Mouse (Mus musculus): ENCODE measurements at regions not wholly inside any gene's neighbourhood (a gene's known extent, or its start where the extent isn't known, plus 50 kb on each side); places are given as distances from the start of the nearest gene placed in this dataset.
A peak's percentile ranks its signal among the peaks of the same experiment; 100 is the strongest.

- TF ChIP-seq CTCF (IDR thresholded peaks at IDR 0.05; ENCODE audit: low read depth, low read length): no peak
- TF ChIP-seq POLR2A (IDR thresholded peaks at IDR 0.05; ENCODE audit: borderline replicate concordance, low read depth, low read length): no peak
- no peak overlapping the region for H3K4me3 ChIP-seq (ENCODE audit: insufficient read depth, low read length)
- peak overlapping the region; percentile 17 for H3K27ac ChIP-seq (ENCODE audit: insufficient read depth, low read depth, low read length)
- H3K4me1 ChIP-seq (ENCODE audit: control insufficient read depth, insufficient read depth, low read length): peaks cover 11% of the 10 kb centered on the region
Measured at GRCm38 (mm10) chr1:161301348-161302075, 50.5 kb upstream of the Prdx6 start.

GRCm38 (mm10) chr1:161306772-161307499 is 55.9 kb upstream of the Prdx6 start:
- H3K4me3 ChIP-seq (ENCODE audit: insufficient read depth, low read length): no peak overlapping the region
- no peak for TF ChIP-seq POLR2A (IDR thresholded peaks at IDR 0.05; ENCODE audit: borderline replicate concordance, low read depth, low read length)
- no peak for TF ChIP-seq CTCF (IDR thresholded peaks at IDR 0.05; ENCODE audit: low read depth, low read length)
- peaks cover 3% of the 10 kb centered on the region; the same call in 1 of the 2 replicates for H3K4me1 ChIP-seq (ENCODE audit: control insufficient read depth, insufficient read depth, low read length)
- no peak overlapping the region for H3K27ac ChIP-seq (ENCODE audit: insufficient read depth, low read depth, low read length)

DNA sequence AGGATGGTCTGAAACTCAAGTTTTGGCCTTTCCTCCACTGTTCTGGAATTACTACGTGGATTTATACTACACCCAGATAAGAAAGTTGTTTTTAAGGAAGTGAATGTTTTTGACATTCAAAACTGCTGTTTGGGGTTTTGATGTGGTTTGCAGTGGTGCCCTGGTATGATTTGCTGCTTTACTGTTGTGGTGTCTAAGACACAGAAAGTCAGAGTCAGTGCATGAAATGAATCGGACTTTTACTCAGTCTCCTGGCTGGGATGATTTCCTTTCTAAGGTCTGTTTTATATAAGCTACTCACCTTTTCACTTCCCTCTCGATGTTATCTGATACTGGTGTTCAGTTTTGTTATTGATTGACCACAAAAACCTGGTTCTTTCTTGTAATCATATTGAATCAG is 58.2 kb upstream of the Prdx6 start:
- TF ChIP-seq POLR2A (IDR thresholded peaks at IDR 0.05; ENCODE audit: borderline replicate concordance, low read depth, low read length): no peak
- no peak for TF ChIP-seq CTCF (IDR thresholded peaks at IDR 0.05; ENCODE audit: low read depth, low read length)
- Histone ChIP-seq H3K4me3 (ENCODE audit: insufficient read depth, low read length) (no peak overlapping the region), H3K27ac (ENCODE audit: insufficient read depth, low read depth, low read length) (no peak overlapping the region), H3K4me1 (ENCODE audit: control insufficient read depth, insufficient read depth, low read length) (0 out of 2 replicates have a peak, but pooled peaks cover 3% of the 10 kb centered on the region)

DNA sequence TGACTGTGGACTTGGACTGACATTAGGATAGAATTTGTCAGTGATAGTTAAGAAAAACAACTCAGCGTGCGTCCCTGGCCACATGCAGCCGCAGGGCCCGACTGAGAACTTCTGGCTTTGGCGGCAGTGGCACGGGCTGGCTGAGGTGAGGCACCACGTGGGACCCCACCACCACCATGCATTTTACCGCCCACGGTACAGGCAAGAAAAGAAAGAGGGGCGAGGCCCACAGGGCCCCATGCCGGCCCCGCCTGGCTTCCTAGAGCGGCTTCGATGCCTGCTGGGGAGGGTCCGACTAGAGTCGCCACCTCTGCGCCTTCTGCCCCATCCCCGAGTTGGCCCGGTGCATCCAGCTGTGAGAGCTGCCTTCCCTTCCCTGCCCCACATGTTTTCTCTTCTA is 63.1 kb upstream of the Prdx6 start:
- TF ChIP-seq CTCF (IDR thresholded peaks at IDR 0.05; ENCODE audit: low read depth, low read length): no peak
- TF ChIP-seq POLR2A (IDR thresholded peaks at IDR 0.05; ENCODE audit: borderline replicate concordance, low read depth, low read length): no peak
- no peak overlapping the region for H3K4me3 ChIP-seq (ENCODE audit: insufficient read depth, low read length)
- 0 out of 2 replicates have a peak, but pooled peaks cover 3% of the 10 kb centered on the region for H3K4me1 ChIP-seq (ENCODE audit: control insufficient read depth, insufficient read depth, low read length)
- no peak overlapping the region for H3K27ac ChIP-seq (ENCODE audit: insufficient read depth, low read depth, low read length)

GRCm38 (mm10) chr1:161321675-161322074 is 70.7 kb upstream of the Prdx6 start:
- TF ChIP-seq CTCF (IDR thresholded peaks at IDR 0.05; ENCODE audit: low read depth, low read length) (no peak), POLR2A (IDR thresholded peaks at IDR 0.05; ENCODE audit: borderline replicate concordance, low read depth, low read length) (no peak)
- Histone ChIP-seq H3K4me3 (ENCODE audit: insufficient read depth, low read length) (no peak overlapping the region), H3K4me1 (ENCODE audit: control insufficient read depth, insufficient read depth, low read length) (no peaks in the 10 kb centered on the region), H3K27ac (ENCODE audit: insufficient read depth, low read depth, low read length) (no peak overlapping the region)

DNA sequence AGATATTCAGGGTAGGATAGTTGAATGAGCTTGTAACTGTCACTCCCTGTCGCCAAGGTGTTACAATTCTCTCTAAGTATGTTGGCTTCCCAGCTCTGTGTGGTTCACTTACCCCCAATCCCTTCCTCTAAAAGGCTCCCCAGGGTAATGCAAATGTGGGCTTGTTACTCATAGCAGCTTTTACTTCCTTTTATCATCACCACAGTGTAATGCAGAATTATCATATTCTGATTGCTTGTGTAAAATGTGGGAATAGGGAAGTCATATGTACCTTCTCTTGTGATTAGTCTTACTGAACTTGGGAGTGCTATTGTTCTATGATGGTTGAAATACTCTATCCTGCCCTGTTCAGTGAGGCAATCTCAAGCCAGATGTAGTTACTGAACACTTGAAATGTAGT is 66.0 kb upstream of the Tnfsf4 start:
- H3K27ac ChIP-seq (ENCODE audit: insufficient read depth, low read depth, low read length): no peak overlapping the region
- no peak overlapping the region for H3K4me3 ChIP-seq (ENCODE audit: insufficient read depth, low read length)
- TF ChIP-seq POLR2A (IDR thresholded peaks at IDR 0.05; ENCODE audit: borderline replicate concordance, low read depth, low read length) (no peak), CTCF (IDR thresholded peaks at IDR 0.05; ENCODE audit: low read depth, low read length) (no peak)
- H3K4me1 ChIP-seq (ENCODE audit: control insufficient read depth, insufficient read depth, low read length): peaks cover 11% of the 10 kb centered on the region

DNA sequence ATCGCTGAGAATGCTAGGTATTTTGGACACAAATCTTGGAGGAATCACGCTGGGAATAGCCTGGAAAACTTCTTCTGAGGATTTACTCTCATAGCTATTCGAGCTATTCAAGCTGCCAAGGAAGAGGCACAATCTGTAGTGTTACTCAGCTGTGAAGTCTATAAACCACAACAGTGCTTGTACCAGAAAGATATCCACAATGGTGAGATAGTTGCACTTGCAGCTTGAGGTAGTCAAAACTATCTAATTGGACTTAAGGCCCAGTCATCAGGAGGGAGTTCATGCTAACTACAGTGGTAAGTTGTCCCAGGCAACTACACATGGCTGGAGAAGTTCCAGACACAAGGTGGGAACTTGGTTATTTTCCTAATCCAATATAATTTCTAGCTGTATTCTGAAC is 62.1 kb upstream of the Tnfsf4 start:
- Histone ChIP-seq H3K4me1 (ENCODE audit: control insufficient read depth, insufficient read depth, low read length) (peaks cover 6% of the 10 kb centered on the region), H3K27ac (ENCODE audit: insufficient read depth, low read depth, low read length) (no peak overlapping the region), H3K4me3 (ENCODE audit: insufficient read depth, low read length) (no peak overlapping the region)
- TF ChIP-seq POLR2A (IDR thresholded peaks at IDR 0.05; ENCODE audit: borderline replicate concordance, low read depth, low read length) (no peak), CTCF (IDR thresholded peaks at IDR 0.05; ENCODE audit: low read depth, low read length) (no peak)

DNA sequence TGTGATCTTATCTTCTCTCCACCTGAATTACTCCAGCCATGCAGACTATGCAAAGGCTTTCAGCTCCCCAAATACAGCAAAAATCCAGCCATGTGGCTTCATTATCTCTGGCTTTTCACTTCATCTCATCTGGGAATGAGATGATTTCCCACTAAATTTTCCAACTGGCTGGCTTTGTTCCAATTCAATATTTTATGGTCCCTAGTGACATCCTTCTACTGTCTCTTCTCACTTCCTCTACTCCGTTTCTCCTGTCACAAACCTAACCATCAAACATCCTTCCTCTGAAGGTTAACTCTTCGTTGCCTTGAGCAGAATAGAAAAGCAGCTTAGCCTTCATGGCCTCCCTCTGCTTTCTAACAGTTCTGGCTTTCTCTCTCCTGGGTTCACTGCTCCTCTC is 50.1 kb upstream of the Tnfsf4 start:
- TF ChIP-seq POLR2A (IDR thresholded peaks at IDR 0.05; ENCODE audit: borderline replicate concordance, low read depth, low read length) (no peak), CTCF (IDR thresholded peaks at IDR 0.05; ENCODE audit: low read depth, low read length) (no peak)
- H3K27ac ChIP-seq (ENCODE audit: insufficient read depth, low read depth, low read length): no peak overlapping the region
- no peak overlapping the region for H3K4me3 ChIP-seq (ENCODE audit: insufficient read depth, low read length)

More for the DNA sequence above, 50.1 kb upstream of the Tnfsf4 start:
- H3K4me1 ChIP-seq (ENCODE audit: control insufficient read depth, insufficient read depth, low read length): 0 out of 2 replicates have a peak, but pooled peaks cover 2% of the 10 kb centered on the region
